Mouse (Mus musculus): ENCODE data around the gene Rcn1. TPM values are rescaled to one million over a fixed set of nuclear protein-coding genes. Genes with fewer than 3 reads are reported as not detected.

Rcn1 gene
- polyA plus RNA-seq, 1 experiment from 2014 or later: 111 TPM

Other genes starting within 250 kb of the Rcn1 start
- 0.29 and 0.58 TPM in 2 replicates for gene Them7, start 175.0 kb downstream of the Rcn1 start, polyA plus RNA-seq (2016; fragmentation: Nextera tagmentation; extraction: Ambion mirVana)